Mouse (Mus musculus): Measurements from ENCODE around the gene Nr0b2.

Gene Nr0b2

GRCm38 (mm10) chr4:133563123-133563571 lies 10.0 kb downstream of the Nr0b2 start:
- DNase-seq, result peak; percentile 92

GRCm38 (mm10) chr4:133567251-133567650 lies 14.1 kb downstream of the Nr0b2 start:
- DNase-seq, result no peak

GRCm38 (mm10) chr4:133569291-133570065 lies 16.3 kb downstream of the Nr0b2 start:
- no peak for DNase-seq

GRCm38 (mm10) chr4:133570066-133570466 lies 16.9 kb downstream of the Nr0b2 start:
- DNase-seq, result no peak

GRCm38 (mm10) chr4:133574070-133574842 lies 21.1 kb downstream of the Nr0b2 start, which contains the start of gene Gpatch3:
Gene Gpatch3 (plus strand): TSS chr4:133574745.
- peak; percentile 91 for DNase-seq

GRCm38 (mm10) chr4:133574843-133575202 lies 21.6 kb downstream of the Nr0b2 start:
- no peak for DNase-seq

GRCm38 (mm10) chr4:133577983-133578382 lies 24.8 kb downstream of the Nr0b2 start:
- no peak for DNase-seq

- no peak for DNase-seq
These were observed 30.5 kb downstream of the Nr0b2 start for GRCm38 (mm10) chr4:133583690-133584058.

GRCm38 (mm10) chr4:133584059-133584951 lies 31.1 kb downstream of the Nr0b2 start, which contains the start of gene Gpn2:
Gene Gpn2 (plus strand): TSS chr4:133584362.
- DNase-seq, result peak; percentile 76

- no peak for DNase-seq
These were observed 39.4 kb downstream of the Nr0b2 start for GRCm38 (mm10) chr4:133592570-133592969.

GRCm38 (mm10) chr4:133595538-133595937 lies 42.4 kb downstream of the Nr0b2 start:
- DNase-seq, result no peak

- no peak for DNase-seq
These were observed 42.9 kb downstream of the Nr0b2 start for GRCm38 (mm10) chr4:133596084-133596483.

- no peak for DNase-seq
These were observed 45.4 kb downstream of the Nr0b2 start for GRCm38 (mm10) chr4:133598616-133599015.

GRCm38 (mm10) chr4:133599116-133599515 lies 45.9 kb downstream of the Nr0b2 start:
- DNase-seq, result no peak

GRCm38 (mm10) chr4:133599571-133600073 lies 46.4 kb downstream of the Nr0b2 start:
- peak; percentile 73 for DNase-seq

- DNase-seq, result no peak
These were observed 47.1 kb downstream of the Nr0b2 start for GRCm38 (mm10) chr4:133600306-133600705.

- peak; percentile 55 for DNase-seq
These were observed 48.6 kb downstream of the Nr0b2 start, which contains the start of gene Sfn for GRCm38 (mm10) chr4:133601721-133602218. Gene Sfn (minus strand): TSS chr4:133602168.

GRCm38 (mm10) chr4:133603056-133603455 lies 49.9 kb downstream of the Nr0b2 start:
- no peak for DNase-seq

GRCm38 (mm10) chr4:133604175-133604574 lies 51.0 kb downstream of the Nr0b2 start:
- no peak for DNase-seq

GRCm38 (mm10) chr4:133604856-133605255 lies 51.7 kb downstream of the Nr0b2 start:
- DNase-seq, result no peak

- no peak for DNase-seq
These were observed 52.2 kb downstream of the Nr0b2 start for GRCm38 (mm10) chr4:133605330-133605729.

Data from cerebellum, adult 9-11 months (tissue).